Mouse (Mus musculus): ENCODE measurements around the gene Gm11939. TPM values are rescaled to one million over a fixed set of nuclear protein-coding genes. Genes with fewer than 3 reads are reported as not detected.

Gm11939 gene
- total RNA-seq, 2 experiments from 2014 or later, result not detected

Other genes starting within 250 kb of the Gm11939 start
- gene Krt25, start 236.5 kb downstream of the Gm11939 start, total RNA-seq (2021), result not detected
- gene Krt26, start 221.5 kb downstream of the Gm11939 start, total RNA-seq (2021), result under 1 TPM; 0.13 to 0.23 TPM
- not detected for gene Krt27, start 208.4 kb downstream of the Gm11939 start, total RNA-seq (2021)
- under 1 TPM; 0.30 to 0.33 TPM for gene Krt28, start 184.6 kb downstream of the Gm11939 start, total RNA-seq (2021)
- 10 to 100 TPM; 14.3 to 14.8 TPM for gene Krt10, start 170.1 kb downstream of the Gm11939 start, total RNA-seq (2021)
- 1 to 10 TPM; 1.5 to 1.6 TPM for gene Krt12, start 137.2 kb downstream of the Gm11939 start, total RNA-seq (2021)
- gene Krt20, start 121.3 kb downstream of the Gm11939 start, total RNA-seq (2021), result not detected
- not detected for gene Krt23, start 66.3 kb downstream of the Gm11939 start, total RNA-seq (2021)
- not detected for gene Krt39, start 38.1 kb downstream of the Gm11939 start, total RNA-seq (2021)
- not detected for gene Krt40, start 16.3 kb downstream of the Gm11939 start, total RNA-seq (2021)
- gene Krtap3-3, start 8.6 kb downstream of the Gm11939 start, total RNA-seq (2021), result not detected
- gene Krtap3-2, start 2.6 kb downstream of the Gm11939 start, total RNA-seq (2021), result not detected
- not detected for gene Krtap3-1, start 7.2 kb upstream of the Gm11939 start, total RNA-seq (2021)
- not detected for gene Krtap1-5, start 21.6 kb upstream of the Gm11939 start, total RNA-seq (2021)
- not detected for gene Krtap1-4, start 24.2 kb upstream of the Gm11939 start, total RNA-seq (2021)
- gene Krtap1-3, start 31.9 kb upstream of the Gm11939 start, total RNA-seq (2021), result not detected
- not detected for gene Krtap9-3, start 38.6 kb upstream of the Gm11939 start, total RNA-seq (2021)
- gene Gm11938, start 43.8 kb upstream of the Gm11939 start, total RNA-seq (2021), result not detected
- not detected for gene Gm11937, start 50.7 kb upstream of the Gm11939 start, total RNA-seq (2021)
- gene Krtap2-4, start 55.4 kb upstream of the Gm11939 start, total RNA-seq (2021), result not detected
- not detected for gene Gm11562, start 61.0 kb upstream of the Gm11939 start, total RNA-seq (2021)
- gene Krtap4-1, start 68.8 kb upstream of the Gm11939 start, total RNA-seq (2021), result not detected
- gene Krtap4-2, start 75.6 kb upstream of the Gm11939 start, total RNA-seq (2021), result not detected
- not detected for gene Krtap4-7, start 84.6 kb upstream of the Gm11939 start, total RNA-seq (2021)
- not detected for gene Gm11555, start 90.8 kb upstream of the Gm11939 start, total RNA-seq (2021)
- gene Gm11563, start 99.5 kb upstream of the Gm11939 start, total RNA-seq (2021), result not detected
- not detected for gene Krtap4-6, start 106.5 kb upstream of the Gm11939 start, total RNA-seq (2021)
- not detected for gene Gm14190, start 131.3 kb upstream of the Gm11939 start, total RNA-seq (2021)
- not detected for gene Gm14180, start 174.8 kb upstream of the Gm11939 start, total RNA-seq (2021)
- gene Gm11595, start 213.4 kb upstream of the Gm11939 start, total RNA-seq (2021), result not detected
- gene Krtap4-8, start 221.2 kb upstream of the Gm11939 start, total RNA-seq (2021), result not detected
- not detected for gene Krtap4-9, start 225.7 kb upstream of the Gm11939 start, total RNA-seq (2021)
- gene Gm11596, start 234.0 kb upstream of the Gm11939 start, total RNA-seq (2021), result not detected
- gene Gm11569, start 239.5 kb upstream of the Gm11939 start, total RNA-seq (2021), result not detected
- not detected for gene Gm11554, start 245.0 kb upstream of the Gm11939 start, total RNA-seq (2021)